Mouse (Mus musculus) spleen, postnatal 36 days (tissue): Measurements from ENCODE around the gene Olfr862.

Source experiments
- DNase-seq, 2 experiments: peaks; one replicate each; pipeline ENCODE4 v3.0.0; 2022; ENCODE audit warnings: low spot score in 2 of 2, mixed read lengths in 1 of 2

The Olfr862 gene

DNA sequence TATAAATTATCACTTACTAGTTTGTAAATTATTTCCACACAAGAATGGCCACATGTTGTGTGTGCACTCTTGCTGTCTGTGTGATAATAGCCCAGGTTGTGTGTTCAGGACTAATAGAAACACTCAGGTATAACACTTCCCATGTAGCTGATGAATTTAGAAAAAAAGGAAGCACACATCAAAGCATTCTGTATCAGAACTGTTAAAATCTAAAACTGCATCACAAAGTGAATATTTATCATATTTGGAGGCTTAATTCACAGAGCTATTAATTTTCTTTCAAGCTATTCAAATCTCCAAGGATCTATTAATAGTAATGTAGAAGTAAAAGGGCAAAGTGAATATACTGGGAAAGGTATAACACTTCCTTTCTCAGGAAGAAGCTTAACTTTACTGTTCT is at the start of gene Olfr862:
Gene Olfr862, minus strand, starts transcription at position 101 of the 400 bp plus-strand sequence.
- no peak for DNase-seq

DNA sequence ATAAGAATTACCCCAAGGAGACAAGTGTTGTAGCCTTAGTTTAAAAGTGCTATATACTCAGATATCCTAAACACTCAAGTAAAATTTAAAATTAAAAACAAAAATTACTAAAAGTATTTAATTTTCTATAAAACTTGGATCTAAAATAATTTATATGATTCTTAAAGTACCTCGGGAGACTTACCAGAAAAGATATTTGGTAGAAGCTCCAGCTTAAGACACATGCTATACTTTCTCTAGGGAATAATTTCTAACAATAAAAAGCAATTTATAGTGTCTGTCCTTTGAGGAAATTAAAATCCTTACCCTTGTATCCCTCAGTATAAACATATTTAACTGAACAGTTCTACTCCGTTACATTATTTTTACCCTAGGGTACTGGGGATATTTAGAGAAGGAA is 28.8 kb upstream of the Olfr862 start, which contains the start of gene Olfr77:
Gene Olfr77, plus strand, starts transcription at position 301 of the 400 bp plus-strand sequence.
- DNase-seq = no peak

DNA sequence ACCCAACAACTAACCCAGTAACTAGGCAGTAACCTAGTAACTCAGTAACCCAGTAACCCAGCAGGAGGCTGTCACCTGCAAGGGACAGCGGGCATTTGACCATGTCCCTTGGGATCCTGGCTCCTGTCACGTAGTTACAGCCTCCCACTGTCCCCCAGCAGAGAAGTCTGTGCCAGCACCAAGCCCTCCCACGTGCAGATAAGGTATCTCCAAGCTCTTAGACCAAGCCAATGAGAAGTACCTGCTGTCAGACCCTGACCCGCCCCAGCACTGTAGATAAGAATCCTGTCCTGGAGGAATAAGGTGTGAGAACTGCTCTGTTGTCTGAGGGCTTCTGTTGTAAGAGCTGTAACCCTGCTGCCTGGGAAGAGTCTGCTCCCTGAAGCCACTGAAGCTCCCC is 23.4 kb upstream of the Olfr862 start:
- DNase-seq = no peak

DNA sequence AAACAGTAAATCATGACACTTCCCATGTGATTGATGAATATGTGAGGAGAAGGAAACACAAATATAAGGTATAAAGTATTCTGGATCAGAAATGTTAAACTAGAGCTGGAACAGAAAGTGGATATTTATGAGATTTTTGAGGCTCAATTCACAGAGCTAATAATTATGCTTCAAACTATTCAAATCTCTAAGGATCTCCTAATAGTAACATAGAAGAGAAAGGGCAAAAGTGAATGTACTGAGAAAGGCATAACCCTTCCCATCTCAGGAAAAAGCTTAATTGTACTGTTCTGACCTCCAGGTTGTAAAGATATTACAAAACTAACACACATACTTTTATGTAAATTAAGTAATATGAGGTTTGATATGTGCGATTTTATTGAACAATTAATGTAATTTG is 38.2 kb downstream of the Olfr862 start, which contains the start of gene Olfr860:
Gene Olfr860, minus strand, starts transcription at position 101 of the 400 bp plus-strand sequence.
- no peak for DNase-seq
